Mouse (Mus musculus) erythroblast, adult 5-6 weeks (primary cell): ENCODE results near the gene Lrsam1. TPM values are rescaled to one million over a fixed set of nuclear protein-coding genes. Genes with fewer than 3 reads are reported as not detected.

Experiments used
- ATAC-seq: replicated peaks from 2 replicates; pipeline ENCODE4 v1.8.0; 2016; ENCODE audit warnings: moderate number of reproducible peaks, mild to moderate bottlenecking, moderate TSS enrichment, inconsistent platforms; ENCODE audit not compliant: poor library complexity, low FRiP score, severe bottlenecking
- total RNA-seq, 2 experiments: library from RNA; stranded (forward) in 1 of 2; stranded (reverse) in 1 of 2; fragments of 150-400 nt in 1 of 2; fragments of 200-764, 138-1000 nt in 1 of 2; gene quantifications; 2 replicates each; pipeline versions ENCODE4 v1.2.3 to v1.2.4; 2015 to 2017; ENCODE audit warnings: low replicate concordance in 2 of 2

Gene Lrsam1
- total RNA-seq, 2 experiments from 2014 or later = 3.1 to 3.5 TPM

- peak; percentile 65 for ATAC-seq
These were observed 85.5 kb downstream of the Lrsam1 start, which contains the start of gene Fam129b for GRCm38 (mm10) chr2:32875675-32876489. Gene Fam129b, plus strand, starts transcription at chr2:32876114.

Other genes starting within 250 kb of the Lrsam1 start
- gene Cdk9, start 248.5 kb downstream of the Lrsam1 start, total RNA-seq (2015; ENCODE audit: low replicate concordance) = 15.0 and 25.9 TPM in 2 replicates
- 18.1 and 19.5 TPM in 2 replicates for gene Cdk9, start 248.5 kb downstream of the Lrsam1 start, total RNA-seq (2017; ENCODE audit: low replicate concordance)
- gene Sh2d3c, start 240.6 kb downstream of the Lrsam1 start, total RNA-seq (2015; ENCODE audit: low replicate concordance) = 15.4 and 23.2 TPM in 2 replicates
- gene Sh2d3c, start 240.6 kb downstream of the Lrsam1 start, total RNA-seq (2017; ENCODE audit: low replicate concordance) = 5.2 and 6.4 TPM in 2 replicates
- gene 6330409D20Rik, start 220.6 kb downstream of the Lrsam1 start, total RNA-seq (2015; ENCODE audit: low replicate concordance) = not detected in 2 replicates
- gene 6330409D20Rik, start 220.6 kb downstream of the Lrsam1 start, total RNA-seq (2017; ENCODE audit: low replicate concordance) = not detected in 2 replicates
- gene Tor2a, start 204.4 kb downstream of the Lrsam1 start, total RNA-seq (2015; ENCODE audit: low replicate concordance) = 10.4 and 11.3 TPM in 2 replicates
- gene Tor2a, start 204.4 kb downstream of the Lrsam1 start, total RNA-seq (2017; ENCODE audit: low replicate concordance) = 4.7 and 8.8 TPM in 2 replicates
- gene Ttc16, start 186.0 kb downstream of the Lrsam1 start, total RNA-seq (2015; ENCODE audit: low replicate concordance) = not detected in 2 replicates
- not detected in 2 replicates for gene Ttc16, start 186.0 kb downstream of the Lrsam1 start, total RNA-seq (2017; ENCODE audit: low replicate concordance)
- 2.5 TPM in 1 of 2 replicates, not detected in the other for gene Ptrh1, start 185.8 kb downstream of the Lrsam1 start, total RNA-seq (2015; ENCODE audit: low replicate concordance)
- not detected in 2 replicates for gene Ptrh1, start 185.8 kb downstream of the Lrsam1 start, total RNA-seq (2017; ENCODE audit: low replicate concordance)
- not detected in 2 replicates for gene Cfap157, start 177.2 kb downstream of the Lrsam1 start, total RNA-seq (2015; ENCODE audit: low replicate concordance)
- gene Cfap157, start 177.2 kb downstream of the Lrsam1 start, total RNA-seq (2017; ENCODE audit: low replicate concordance) = not detected in 2 replicates
- gene Stxbp1, start 114.4 kb downstream of the Lrsam1 start, total RNA-seq (2015; ENCODE audit: low replicate concordance) = 0.96 and 1.3 TPM in 2 replicates
- gene Stxbp1, start 114.4 kb downstream of the Lrsam1 start, total RNA-seq (2017; ENCODE audit: low replicate concordance) = 0.34 and 0.56 TPM in 2 replicates
- 3.1 and 5.8 TPM in 2 replicates for gene Fam129b, start 85.5 kb downstream of the Lrsam1 start, total RNA-seq (2015; ENCODE audit: low replicate concordance)
- 2.6 and 5.6 TPM in 2 replicates for gene Fam129b, start 85.5 kb downstream of the Lrsam1 start, total RNA-seq (2017; ENCODE audit: low replicate concordance)
- 305 and 430 TPM in 2 replicates for gene Rpl12, start 55 bp downstream of the Lrsam1 start, total RNA-seq (2015; ENCODE audit: low replicate concordance)
- gene Rpl12, start 55 bp downstream of the Lrsam1 start, total RNA-seq (2017; ENCODE audit: low replicate concordance) = 287 and 320 TPM in 2 replicates
- gene Slc2a8, start 20.5 kb upstream of the Lrsam1 start, total RNA-seq (2015; ENCODE audit: low replicate concordance) = 1.2 and 2.3 TPM in 2 replicates
- gene Slc2a8, start 20.5 kb upstream of the Lrsam1 start, total RNA-seq (2017; ENCODE audit: low replicate concordance) = 0.34 and 0.98 TPM in 2 replicates
- gene Garnl3, start 170.0 kb upstream of the Lrsam1 start, total RNA-seq (2015; ENCODE audit: low replicate concordance) = not detected in 2 replicates
- not detected in 2 replicates for gene Garnl3, start 170.0 kb upstream of the Lrsam1 start, total RNA-seq (2017; ENCODE audit: low replicate concordance)